Mouse (Mus musculus): ENCODE measurements around the gene Ppp6r1. TPM values are rescaled to one million over a fixed set of nuclear protein-coding genes. Genes with fewer than 3 reads are reported as not detected.

The Ppp6r1 gene
- total and polyA plus RNA-seq, 3 experiments = 89.5 to 167 TPM; not detected in 1

- Histone ChIP-seq H3K4me3 (ENCODE audit: control insufficient read depth in 1 of 2, insufficient read depth in 1 of 2, low read depth in 2 of 2, low read length in 2 of 2) (no peak overlapping the region), H3K27ac (ENCODE audit: control insufficient read depth, low read depth, low read length) (no peak overlapping the region), H3K27me3 (ENCODE audit: control insufficient read depth in 1 of 2, insufficient read depth in 2 of 2, low read length in 2 of 2) (no peaks in the 10 kb centered on the region), H3K4me1 (ENCODE audit: control insufficient read depth in 1 of 2, insufficient read depth in 2 of 2, low read length in 2 of 2) (no peaks in the 10 kb centered on the region), H3K9ac (ENCODE audit: control insufficient read depth, low read depth, low read length, poor library complexity, severe bottlenecking) (no peak overlapping the region), H3K36me3 (ENCODE audit: control insufficient read depth in 1 of 2, insufficient read depth in 2 of 2, low read length in 2 of 2) (peaks cover 0 to 27% of the 10 kb centered on the region in 2 experiments; a peak in 2 of 4 replicates), H3K9me3 (replicated peaks; ENCODE audit: insufficient read depth, low read length) (no peaks in the 10 kb centered on the region), H3K79me2 (ENCODE audit: control insufficient read depth, insufficient read depth, low read length, poor library complexity) (no peaks in the 10 kb centered on the region)
- no peak for DNase-seq (ENCODE audit: low read depth, low spot score)
- TF ChIP-seq POLR2AphosphoS5 (IDR thresholded peaks at IDR 0.05; ENCODE audit: borderline replicate concordance, low read depth, low read length) = no peak
- no peak for TF ChIP-seq HCFC1 (IDR thresholded peaks at IDR 0.05; ENCODE audit: low read depth, low read length)
- TF ChIP-seq USF1 (IDR thresholded peaks at IDR 0.05; ENCODE audit: low read depth, low read length) = no peak
- no peak for TF ChIP-seq CHD1 (IDR thresholded peaks at IDR 0.05; ENCODE audit: low read depth, low read length)
- no peak for TF ChIP-seq ELF1 (IDR thresholded peaks at IDR 0.05; ENCODE audit: low read depth, low read length)
- TF ChIP-seq USF2 (IDR thresholded peaks at IDR 0.05; ENCODE audit: borderline replicate concordance in 1 of 2, insufficient read depth in 1 of 2, low read depth in 1 of 2, low read length in 2 of 2) = no peak
- no peak for TF ChIP-seq SIN3A (IDR thresholded peaks at IDR 0.05; ENCODE audit: low read length)
- no peak for TF ChIP-seq GABPA (IDR thresholded peaks at IDR 0.05; ENCODE audit: low read depth, low read length)
- TF ChIP-seq ZMIZ1 (IDR thresholded peaks at IDR 0.05; ENCODE audit: low read depth, low read length) = no peak
- TF ChIP-seq POLR2AphosphoS2 (IDR thresholded peaks at IDR 0.05; ENCODE audit: low read length) = no peak
- no peak for TF ChIP-seq ZNF384 (IDR thresholded peaks at IDR 0.05; ENCODE audit: low read depth, low read length)
- TF ChIP-seq TBP (IDR thresholded peaks at IDR 0.05; ENCODE audit: low read depth, low read length) = no peak
- no peak for TF ChIP-seq E2F4 (IDR thresholded peaks at IDR 0.05; ENCODE audit: borderline replicate concordance, low read depth, low read length)
- no peak for TF ChIP-seq CTCF (IDR thresholded peaks at IDR 0.05 in 2 of 3, conservative IDR thresholded peaks at IDR 0.05 in 1 of 3; ENCODE audit: control insufficient read depth in 1 of 3, insufficient read depth in 1 of 3, low read depth in 2 of 3, low read length in 3 of 3, poor library complexity in 1 of 3, severe bottlenecking in 1 of 3)
- no peak for TF ChIP-seq NELFE (IDR thresholded peaks at IDR 0.05; ENCODE audit: low read depth, low read length)
- no peak for TF ChIP-seq MEF2A (IDR thresholded peaks at IDR 0.05; ENCODE audit: extremely low read depth, insufficient replicate concordance, low read depth, low read length, poor library complexity, severe bottlenecking)
- TF ChIP-seq TAL1 (IDR thresholded peaks at IDR 0.05; ENCODE audit: low read length) = no peak
- no peak for TF ChIP-seq BHLHE40 (IDR thresholded peaks at IDR 0.05; ENCODE audit: borderline replicate concordance, low read depth, low read length)
- no peak for TF ChIP-seq RCOR1 (IDR thresholded peaks at IDR 0.05; ENCODE audit: low read depth, low read length)
- TF ChIP-seq MAFK (IDR thresholded peaks at IDR 0.05; ENCODE audit: borderline replicate concordance, low read depth, low read length) = no peak
Observed at GRCm38 (mm10) chr7:4641155-4641554, 17.7 kb downstream of the Ppp6r1 start.

GRCm38 (mm10) chr7:4636179-4636578, 22.6 kb downstream of the Ppp6r1 start:
- TF ChIP-seq TBP (IDR thresholded peaks at IDR 0.05; ENCODE audit: low read depth, low read length) (no peak), E2F4 (IDR thresholded peaks at IDR 0.05; ENCODE audit: borderline replicate concordance, low read depth, low read length) (no peak), SIN3A (IDR thresholded peaks at IDR 0.05; ENCODE audit: low read length) (no peak), ETS1 (IDR thresholded peaks at IDR 0.05; ENCODE audit: low read depth, low read length) (no peak), CHD2 (IDR thresholded peaks at IDR 0.05; ENCODE audit: low read length) (no peak), TAL1 (IDR thresholded peaks at IDR 0.05; ENCODE audit: low read length) (no peak), CTCF (IDR thresholded peaks at IDR 0.05 in 2 of 3, conservative IDR thresholded peaks at IDR 0.05 in 1 of 3; ENCODE audit: control insufficient read depth in 1 of 3, insufficient read depth in 1 of 3, low read depth in 2 of 3, low read length in 3 of 3, poor library complexity in 1 of 3, severe bottlenecking in 1 of 3) (no peak), GATA1 (IDR thresholded peaks at IDR 0.05; ENCODE audit: low read depth, low read length) (no peak), MAX (IDR thresholded peaks at IDR 0.05; ENCODE audit: low read length) (no peak), RAD21 (IDR thresholded peaks at IDR 0.05; ENCODE audit: low read depth, low read length) (no peak), ZKSCAN1 (IDR thresholded peaks at IDR 0.05; ENCODE audit: low read depth, low read length) (no peak)
- DNase-seq (ENCODE audit: low read depth, low spot score) = no peak
- no peak overlapping the region for H3K27ac ChIP-seq (ENCODE audit: control insufficient read depth, low read depth, low read length)
- H3K36me3 ChIP-seq (ENCODE audit: control insufficient read depth in 1 of 2, insufficient read depth in 2 of 2, low read length in 2 of 2) = peaks cover 14 to 26% of the 10 kb centered on the region in 2 experiments
- no peaks in the 10 kb centered on the region for H3K27me3 ChIP-seq (ENCODE audit: control insufficient read depth in 1 of 2, insufficient read depth in 2 of 2, low read length in 2 of 2)
- no peaks in the 10 kb centered on the region for H3K9me3 ChIP-seq (replicated peaks; ENCODE audit: insufficient read depth, low read length)
- H3K4me1 ChIP-seq (ENCODE audit: control insufficient read depth in 1 of 2, insufficient read depth in 2 of 2, low read length in 2 of 2) = peaks cover 1 to 5% of the 10 kb centered on the region in 2 experiments; a peak in 2 of 4 replicates
- no peak overlapping the region for H3K4me3 ChIP-seq (ENCODE audit: control insufficient read depth in 1 of 2, insufficient read depth in 1 of 2, low read depth in 2 of 2, low read length in 2 of 2)
- no peaks in the 10 kb centered on the region for H3K79me2 ChIP-seq (ENCODE audit: control insufficient read depth, insufficient read depth, low read length, poor library complexity)
- H3K9ac ChIP-seq (ENCODE audit: control insufficient read depth, low read depth, low read length, poor library complexity, severe bottlenecking) = no peak overlapping the region

All from MEL (cell line).